20 mouse cellular contexts compared by ENCODE assay signal in genomic region chr19:33164801-33165200, GRCm38 (mm10).
"Had no signal": no experiment of that assay in that cellular context is flagged by ENCODE, and none has a peak within 500 bp of the region (broad histone marks: within the 10 kb centered on the region; RNA-seq: fewer than 3 reads in every experiment).

No protein-coding gene starts in this region.

- H3K27me3 ChIP-seq: heart, embryonic 15.5 days; hindbrain, embryonic 13.5 days; hindbrain, embryonic 15.5 days; kidney, embryonic 15.5 days; liver, embryonic 13.5 days had no signal

- DNase-seq: gastrocnemius, adult 2 months; gastrocnemius, postnatal 10 days; gastrocnemius, postnatal 25 days; heart, adult 18-20 months; heart, postnatal 14 days; heart, postnatal 36 days; kidney, adult 11 months; kidney, adult 2 months; kidney, adult 9 months; kidney, postnatal 14 days; kidney, postnatal 36 days; layer of hippocampus, adult 9-11 months; liver; liver, embryonic 13.5 days had no signal

- ATAC-seq: hindbrain, postnatal 0 days; intestine, embryonic 16.5 days had no signal
